Mouse (Mus musculus) ES-E14 (cell line): Measurements from ENCODE around the gene Ppp1r9b.

Source experiments
- HCFC1 ChIP-seq: IDR thresholded peaks from 2 replicates; pipeline ENCODE4 v1.6.1; 2012; ENCODE audit warnings: low read length, inconsistent platforms, borderline replicate concordance; ENCODE audit not compliant: insufficient read depth
- ZC3H11A ChIP-seq: IDR thresholded peaks from 2 replicates; pipeline ENCODE4 v1.6.1; 2012; ENCODE audit warnings: low read depth, mild to moderate bottlenecking, inconsistent platforms, low read length, borderline replicate concordance

GRCm38 (mm10) chr11:94985140-94985539 lies 5.7 kb upstream of the Ppp1r9b start:
- TF ChIP-seq HCFC1 (no peak), ZC3H11A (no peak)
